Mouse (Mus musculus) intestine, embryonic 14.5 days (tissue): ENCODE measurements at regions not wholly inside any gene's neighbourhood (a gene's known extent, or its start where the extent isn't known, plus 50 kb on each side); places are given as distances from the start of the nearest gene placed in this dataset.

Experiments used
- ATAC-seq: fragments of 200-750 bp; cut with Nextera tagmentation; replicated peaks from 2 replicates; pipeline ENCODE4 v1.8.0; 2017; ENCODE audit warnings: low read depth, moderate number of reproducible peaks, moderate TSS enrichment, moderate library complexity; ENCODE audit not compliant: low FRiP score, low TSS enrichment
- DNase-seq: peaks from one replicate; pipeline ENCODE4 v3.0.0-alpha.2; 2018; ENCODE audit warnings: low spot score
- H3K27ac ChIP-seq: fragments of 300-500 bp; sonication (generic); 2 replicates; pipeline ENCODE4 v1.5.1; 2014; ENCODE audit warnings: low read depth, mild to moderate bottlenecking, control low read depth
- H3K27me3 ChIP-seq: fragments of 300-500 bp; sonication (generic); replicated peaks from 2 replicates; pipeline ENCODE4 v1.6.1; 2014; ENCODE audit warnings: low read length, control low read depth; ENCODE audit not compliant: control insufficient read depth, insufficient read depth
- H3K36me3 ChIP-seq: fragments of 300-500 bp; sonication (generic); 2 replicates; pipeline ENCODE4 v1.6.1; 2014; ENCODE audit warnings: low read length, control low read depth; ENCODE audit not compliant: control insufficient read depth, insufficient read depth
- H3K4me1 ChIP-seq: fragments of 300-500 bp; sonication (generic); replicated peaks from 2 replicates; pipeline ENCODE4 v1.6.1; 2014; ENCODE audit warnings: low read length, control low read depth, mixed read lengths; ENCODE audit not compliant: control insufficient read depth, insufficient read depth
- H3K4me2 ChIP-seq: fragments of 300-500 bp; sonication (generic); 2 replicates; pipeline ENCODE4 v1.6.1; 2014; ENCODE audit warnings: low read length
- H3K4me3 ChIP-seq: fragments of 300-500 bp; sonication (generic); 2 replicates; pipeline ENCODE4 v1.5.1; 2014; ENCODE audit warnings: low read depth, low read length, control low read depth, mixed read lengths
- H3K9ac ChIP-seq: fragments of 300-500 bp; sonication (generic); 2 replicates; pipeline ENCODE4 v1.6.1; 2014; ENCODE audit warnings: mild to moderate bottlenecking, low read length
- H3K9me3 ChIP-seq: fragments of 300-500 bp; sonication (generic); 2 replicates; pipeline ENCODE4 v1.6.1; 2016; ENCODE audit warnings: low read length, control low read depth; ENCODE audit not compliant: control insufficient read depth
- WGBS: fragments of 180-500 bp; shearing (Covaris S2); extraction: QIAGEN DNeasy Blood & Tissue Kit; methylation state at CpG from one replicate; pipeline ENCODE4 v1.1.7; 2014; 5-methylcytosine and 5-hydroxymethylcytosine counted together

DNA sequence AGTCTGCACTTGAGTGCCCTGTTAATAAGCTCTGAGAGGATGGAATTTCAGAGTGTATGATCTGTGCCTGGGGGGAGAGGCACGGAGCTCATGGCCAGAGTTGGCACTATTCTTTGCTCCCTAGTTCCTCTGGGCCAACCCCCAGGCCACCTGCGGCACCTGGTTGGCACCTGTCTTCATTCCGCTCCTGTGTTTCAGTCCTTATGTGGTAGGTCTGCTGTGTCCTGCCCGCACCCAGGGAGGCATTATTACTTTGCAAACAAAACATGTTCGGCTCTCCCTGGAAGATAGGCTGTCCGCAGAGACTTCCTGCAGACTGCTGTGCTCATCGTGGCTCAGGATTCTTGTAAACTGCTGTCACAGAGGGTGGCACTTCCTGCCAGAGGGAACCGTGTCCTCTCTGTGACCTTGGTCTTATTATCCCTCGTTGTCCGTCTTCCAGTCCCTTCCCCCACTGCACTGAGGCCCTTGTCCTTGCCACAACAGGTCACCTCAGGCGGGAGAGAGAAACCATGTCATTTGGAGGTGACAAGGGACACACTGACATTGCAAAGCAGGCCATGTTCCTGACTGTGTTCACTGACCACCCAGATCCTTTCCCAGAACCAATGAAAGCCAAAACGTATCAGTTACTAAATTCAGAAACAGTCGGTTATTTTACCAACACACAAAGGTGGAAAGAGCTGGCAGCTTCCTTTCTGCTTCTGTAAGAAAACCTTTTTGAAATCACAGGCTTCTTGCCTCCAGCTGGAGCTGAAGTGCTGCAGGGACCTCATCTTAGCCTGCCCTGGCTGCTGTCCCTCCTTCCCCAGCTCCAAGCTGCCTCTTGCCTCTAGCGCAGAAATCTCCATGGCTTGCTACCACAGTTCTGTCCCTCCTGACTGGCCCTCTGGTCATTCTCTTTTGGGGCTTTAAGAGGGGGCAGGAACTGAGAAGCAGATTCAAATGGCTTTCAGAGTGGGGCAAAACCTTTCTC is 777.0 kb upstream of the Car8 start:
- peak; percentile 50; the same call in 1 of the 2 replicates for ATAC-seq

GRCm38 (mm10) chr4:9014986-9015385 is 776.1 kb upstream of the Car8 start:
- Histone ChIP-seq H3K4me2 (no peak overlapping the region), H3K9ac (no peak overlapping the region), H3K4me3 (no peak overlapping the region), H3K4me1 (peaks cover 14% of the 10 kb centered on the region), H3K9me3 (no peaks in the 10 kb centered on the region), H3K27ac (no peak overlapping the region), H3K36me3 (no peaks in the 10 kb centered on the region), H3K27me3 (no peaks in the 10 kb centered on the region)
- no peak for ATAC-seq
- no peak for DNase-seq
- 72% methylated on average over 4 of the region's 4 CpGs for WGBS

More for the DNA sequence above, 777.0 kb upstream of the Car8 start:
- peak overlapping the region; percentile 27; the same call in 1 of the 2 replicates for H3K27ac ChIP-seq
- H3K36me3 ChIP-seq: no peaks in the 10 kb centered on the region
- H3K4me1 ChIP-seq: peaks cover 14% of the 10 kb centered on the region
- no peak for DNase-seq
- H3K9ac ChIP-seq: no peak overlapping the region
- no peak overlapping the region for H3K4me3 ChIP-seq
- no peaks in the 10 kb centered on the region for H3K9me3 ChIP-seq
- 18% methylated on average over 14 of the region's 14 CpGs for WGBS
- H3K27me3 ChIP-seq: no peaks in the 10 kb centered on the region
- 0 out of 2 replicates have a peak overlapping the region, but pooled peaks have one; percentile 11 for H3K4me2 ChIP-seq

DNA sequence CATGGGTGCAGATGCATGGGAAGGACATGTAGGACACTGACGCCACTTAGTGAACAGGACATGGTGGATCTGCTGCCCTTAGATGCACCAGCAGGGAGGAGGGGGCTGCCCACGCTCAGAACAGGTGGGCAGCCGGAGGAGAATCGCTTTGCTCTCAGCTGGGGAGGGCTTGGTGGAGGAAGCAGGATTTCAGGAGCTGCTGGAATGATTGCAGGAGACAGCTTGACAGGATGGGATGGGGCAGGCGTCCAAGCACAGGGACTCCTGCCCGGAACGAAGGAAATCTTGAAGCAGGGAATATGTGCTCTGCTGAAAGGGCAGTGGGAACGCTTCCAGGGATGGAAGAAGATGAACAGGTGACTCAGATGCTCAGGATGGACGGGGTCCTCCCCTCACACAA is 773.9 kb upstream of the Car8 start:
- no peaks in the 10 kb centered on the region for H3K9me3 ChIP-seq
- no peaks in the 10 kb centered on the region for H3K36me3 ChIP-seq
- H3K4me1 ChIP-seq: peaks cover 14% of the 10 kb centered on the region
- DNase-seq: no peak
- H3K9ac ChIP-seq: no peak overlapping the region
- H3K27ac ChIP-seq: no peak overlapping the region
- no peaks in the 10 kb centered on the region for H3K27me3 ChIP-seq
- ATAC-seq: no peak
- 72% methylated on average over 9 of the region's 9 CpGs for WGBS
- H3K4me2 ChIP-seq: no peak overlapping the region
- H3K4me3 ChIP-seq: no peak overlapping the region

- no peaks in the 10 kb centered on the region for H3K27me3 ChIP-seq
- no peak overlapping the region for H3K4me3 ChIP-seq
- no peak overlapping the region for H3K4me2 ChIP-seq
- no peak overlapping the region for H3K9ac ChIP-seq
- DNase-seq (no peak), ATAC-seq (no peak)
- H3K9me3 ChIP-seq: no peaks in the 10 kb centered on the region
- 65% methylated on average over 3 of the region's 3 CpGs for WGBS
- H3K36me3 ChIP-seq: no peaks in the 10 kb centered on the region
- H3K4me1 ChIP-seq: peaks cover 14% of the 10 kb centered on the region
- H3K27ac ChIP-seq: no peak overlapping the region
Observed at GRCm38 (mm10) chr4:9011952-9012351, 773.1 kb upstream of the Car8 start.

GRCm38 (mm10) chr4:9011129-9011518 is 772.3 kb upstream of the Car8 start:
- H3K4me2 ChIP-seq: no peak overlapping the region
- 18% methylated on average over 7 of the region's 7 CpGs for WGBS
- DNase-seq: no peak
- H3K4me1 ChIP-seq: peaks cover 10% of the 10 kb centered on the region
- H3K27me3 ChIP-seq: no peaks in the 10 kb centered on the region
- H3K4me3 ChIP-seq: no peak overlapping the region
- no peak overlapping the region for H3K9ac ChIP-seq
- H3K36me3 ChIP-seq: no peaks in the 10 kb centered on the region
- no peak for ATAC-seq
- no peak overlapping the region for H3K27ac ChIP-seq
- H3K9me3 ChIP-seq: no peaks in the 10 kb centered on the region

DNA sequence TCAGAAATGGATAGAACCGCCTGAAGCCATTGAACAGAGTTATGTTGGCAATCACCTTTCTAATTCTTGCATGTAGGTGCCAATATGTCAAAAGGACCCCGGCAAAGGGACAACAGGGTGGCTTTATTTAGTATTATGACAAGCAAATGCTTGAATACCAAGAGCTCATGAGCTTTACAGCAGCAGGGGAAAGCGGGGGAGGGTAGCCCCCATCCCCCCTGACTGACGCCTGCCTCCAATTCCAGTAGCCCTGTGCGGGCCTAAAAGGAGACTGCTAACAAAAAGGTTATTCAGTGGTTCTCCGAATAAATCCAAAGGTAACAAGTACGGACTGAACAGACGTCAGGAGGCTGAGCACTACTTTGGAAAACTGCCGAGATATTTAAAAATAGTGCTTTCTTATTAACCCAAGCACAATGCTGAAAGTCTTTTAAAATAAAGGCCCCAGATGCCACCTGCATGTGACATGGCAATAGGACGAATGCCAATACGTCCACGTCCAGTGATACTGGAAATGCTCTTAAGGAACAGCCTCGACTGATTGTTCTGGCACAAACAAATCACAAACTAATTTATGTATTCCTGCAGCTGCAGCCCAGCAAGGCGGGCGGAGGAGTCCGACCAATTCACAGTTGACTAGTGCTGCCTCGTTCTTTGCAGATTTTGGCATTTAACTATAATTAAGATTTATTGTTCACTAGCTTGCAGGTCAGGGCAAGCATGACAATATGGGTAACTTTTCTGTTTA is 771.7 kb upstream of the Car8 start:
- Histone ChIP-seq H3K27ac (no peak overlapping the region), H3K4me2 (no peak overlapping the region), H3K9me3 (no peaks in the 10 kb centered on the region), H3K4me3 (no peak overlapping the region), H3K4me1 (peaks cover 5% of the 10 kb centered on the region), H3K27me3 (no peaks in the 10 kb centered on the region), H3K9ac (no peak overlapping the region), H3K36me3 (no peaks in the 10 kb centered on the region)
- DNase-seq: no peak
- no peak for ATAC-seq
- WGBS: 51% methylated on average over 17 of the region's 17 CpGs

DNA sequence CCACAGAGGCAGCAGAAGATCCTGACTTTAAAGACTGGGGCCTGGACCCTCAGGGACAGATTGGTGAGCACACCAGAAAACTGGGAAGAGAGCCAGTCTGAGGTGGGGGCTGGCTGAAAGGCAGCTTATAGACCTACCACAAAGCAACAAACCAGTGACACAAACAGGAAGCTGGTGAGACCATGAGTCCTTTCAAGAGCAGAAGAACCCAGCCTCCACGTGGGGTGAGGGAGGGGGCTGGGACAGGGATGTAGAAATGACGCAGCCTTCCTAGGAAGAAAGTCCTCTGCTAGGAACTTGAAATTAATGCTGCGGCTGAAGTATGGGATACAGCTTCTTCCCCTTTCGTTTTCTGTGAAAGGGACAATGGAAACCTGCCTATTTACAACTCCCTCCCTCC is 770.8 kb upstream of the Car8 start:
- ATAC-seq: no peak
- DNase-seq: no peak
- Histone ChIP-seq H3K36me3 (no peaks in the 10 kb centered on the region), H3K27ac (no peak overlapping the region), H3K4me3 (no peak overlapping the region), H3K4me1 (no peaks in the 10 kb centered on the region), H3K27me3 (no peaks in the 10 kb centered on the region), H3K4me2 (no peak overlapping the region), H3K9me3 (no peaks in the 10 kb centered on the region), H3K9ac (no peak overlapping the region)
- WGBS: 51% methylated on average over 4 of the region's 4 CpGs

DNA sequence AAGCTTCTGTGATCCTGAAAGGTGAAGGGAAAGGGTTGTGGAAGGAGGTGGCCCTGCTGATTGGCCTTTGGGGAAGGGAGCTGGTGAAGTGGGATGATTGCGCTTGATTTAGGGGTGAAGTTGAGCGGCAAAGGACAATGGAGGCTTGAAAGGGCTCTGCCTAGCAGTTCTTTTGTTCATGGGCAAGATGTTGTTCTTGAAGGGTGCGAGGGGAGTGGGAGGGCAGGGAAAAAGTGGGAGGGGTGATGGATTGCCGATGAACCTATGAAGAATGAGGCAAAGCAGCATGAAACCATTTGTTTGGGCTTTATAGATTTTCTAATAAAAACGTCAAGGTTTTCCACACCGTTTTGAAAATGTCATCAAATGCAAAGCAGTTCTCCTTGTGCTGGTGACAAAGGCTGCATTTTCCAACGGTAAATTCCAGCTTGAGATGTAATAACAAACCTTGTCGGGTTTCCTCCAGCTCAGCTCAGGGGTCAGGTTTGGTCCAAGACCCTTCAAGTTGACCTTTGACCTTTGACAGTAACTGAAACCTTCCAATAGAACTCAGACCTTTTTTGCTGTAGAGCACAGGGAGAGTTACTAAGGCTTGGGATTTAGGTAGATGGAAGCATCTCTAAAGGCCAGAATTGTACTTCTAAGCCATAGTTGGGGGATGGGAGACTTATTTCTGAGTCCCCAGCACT is 767.2 kb upstream of the Car8 start:
- H3K4me1 ChIP-seq: no peaks in the 10 kb centered on the region
- DNase-seq (no peak), ATAC-seq (no peak)

More for the DNA sequence above, 767.2 kb upstream of the Car8 start:
- Histone ChIP-seq H3K27me3 (no peaks in the 10 kb centered on the region), H3K27ac (no peak overlapping the region), H3K36me3 (no peaks in the 10 kb centered on the region), H3K9me3 (no peaks in the 10 kb centered on the region), H3K4me2 (no peak overlapping the region), H3K4me3 (no peak overlapping the region), H3K9ac (no peak overlapping the region)
- WGBS: 34% methylated on average over 8 of the region's 8 CpGs
